Comparison of ENCODE assay signal across 12 mouse cellular contexts in the genomic region with DNA sequence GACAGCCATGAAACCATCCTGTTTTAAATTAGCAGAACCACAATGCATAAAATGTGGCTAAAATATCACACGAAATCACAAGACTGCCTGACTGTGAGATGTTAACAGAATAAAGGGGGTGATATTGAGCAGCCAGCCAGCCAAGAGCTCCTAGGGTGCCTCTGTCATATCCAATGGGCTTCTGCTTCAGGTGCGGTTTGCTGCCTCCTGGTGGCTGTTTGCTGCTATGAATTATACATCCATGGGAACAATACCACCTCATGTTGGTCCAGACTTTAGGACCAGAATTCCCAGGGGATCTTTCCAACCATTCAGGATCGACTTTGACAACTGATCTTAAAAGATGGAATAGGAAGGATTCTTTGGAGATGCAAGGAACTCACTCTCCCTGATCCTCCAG. TPM values are rescaled to one million over a fixed set of nuclear protein-coding genes. Genes with fewer than 3 reads are reported as not detected.
DNase-seq lines count a peak whose midpoint lies in the region; TF ChIP-seq lines count a peak whose summit lies in the region.
"Had no signal": no experiment of that assay in that cellular context is flagged by ENCODE, and none has a peak within 500 bp of the region (broad histone marks: within the 10 kb centered on the region; RNA-seq: fewer than 3 reads in every experiment).

No protein-coding gene starts in this region.

- peak; percentile 11 for TF ChIP-seq RAD21 in MEL (IDR thresholded peaks at IDR 0.05; ENCODE audit: low read depth, low read length)

- H3K9me3 ChIP-seq in MEL (replicated peaks; ENCODE audit: insufficient read depth, low read length), result no peaks in the 10 kb centered on the region
- H3K9me3 ChIP-seq: liver, embryonic 13.5 days; stomach, embryonic 15.5 days had no signal

- peak; percentile 2 to 5 for DNase-seq in heart, postnatal 10 days
- no peak for DNase-seq in heart, adult 8-10 months (ENCODE audit: low spot score)
- DNase-seq in A20 (ENCODE audit: low read depth, low spot score) (peak; percentile 50), MEL (ENCODE audit: low read depth, low spot score) (peak; percentile 43)
- peak; percentile 23 for DNase-seq in lung, postnatal 36 days
- DNase-seq in adrenal gland, postnatal 36 days, result no peak
- no peak for DNase-seq in urinary bladder, postnatal 4 days (ENCODE audit: low spot score in 2 of 2)
- DNase-seq in right cerebral cortex, adult 18-20 months, result no peak
- DNase-seq: kidney, adult 8-10 months; liver, embryonic 13.5 days; midbrain, embryonic 14.5 days had no signal

- no peak overlapping the region for H3K9ac ChIP-seq in MEL (ENCODE audit: control insufficient read depth, low read depth, low read length, poor library complexity, severe bottlenecking)
- H3K9ac ChIP-seq: liver, embryonic 13.5 days; stomach, embryonic 15.5 days had no signal

- TF ChIP-seq EP300 in MEL (IDR thresholded peaks at IDR 0.05; ENCODE audit: low read depth in 1 of 2, low read length in 2 of 2), result no peak

- peak; percentile 58 to 64 (median 61) for TF ChIP-seq CTCF in MEL (IDR thresholded peaks at IDR 0.05 in 2 of 3, conservative IDR thresholded peaks at IDR 0.05 in 1 of 3; ENCODE audit: control insufficient read depth in 1 of 3, insufficient read depth in 1 of 3, low read depth in 2 of 3, low read length in 3 of 3, poor library complexity in 1 of 3, severe bottlenecking in 1 of 3)

- no peak overlapping the region for H3K27ac ChIP-seq in MEL (ENCODE audit: control insufficient read depth, low read depth, low read length)
- H3K27ac ChIP-seq: liver, embryonic 13.5 days; stomach, embryonic 15.5 days had no signal

- no peaks in the 10 kb centered on the region for H3K27me3 ChIP-seq in MEL (ENCODE audit: control insufficient read depth in 1 of 2, insufficient read depth in 2 of 2, low read length in 2 of 2)
- H3K27me3 ChIP-seq: liver, embryonic 13.5 days; stomach, embryonic 15.5 days had no signal

- no peaks in the 10 kb centered on the region for H3K79me2 ChIP-seq in MEL (ENCODE audit: control insufficient read depth, insufficient read depth, low read length, poor library complexity)

- no peak for TF ChIP-seq POLR2A in MEL (IDR thresholded peaks at IDR 0.05; ENCODE audit: control insufficient read depth in 1 of 2, insufficient read depth in 1 of 2, low read depth in 1 of 2, low read length in 2 of 2, poor library complexity in 1 of 2)

- intact Hi-C loops in heart, postnatal 10 days (cut with DNase I), result no loop called here

- no peaks in the 10 kb centered on the region for H3K4me1 ChIP-seq in MEL (ENCODE audit: control insufficient read depth in 1 of 2, insufficient read depth in 2 of 2, low read length in 2 of 2)
- H3K4me1 ChIP-seq: liver, embryonic 13.5 days; stomach, embryonic 15.5 days had no signal

- H3K4me3 ChIP-seq in MEL (ENCODE audit: control insufficient read depth in 1 of 2, insufficient read depth in 1 of 2, low read depth in 2 of 2, low read length in 2 of 2), result no peak overlapping the region
- H3K4me3 ChIP-seq: liver, embryonic 13.5 days; stomach, embryonic 15.5 days had no signal

- H3K36me3 ChIP-seq in MEL (ENCODE audit: control insufficient read depth in 1 of 2, insufficient read depth in 2 of 2, low read length in 2 of 2), result no peaks in the 10 kb centered on the region
- H3K36me3 ChIP-seq: liver, embryonic 13.5 days; stomach, embryonic 15.5 days had no signal

TF ChIP-seq in MEL, 35 proteins besides CTCF, POLR2A, EP300 and RAD21:
- TF ChIP-seq MAFK (IDR thresholded peaks at IDR 0.05; ENCODE audit: borderline replicate concordance, low read depth, low read length) (no peak), ZC3H11A (IDR thresholded peaks at IDR 0.05; ENCODE audit: low read depth, low read length) (peak; percentile 18; the same call in 1 of the 2 replicates), SMC3 (IDR thresholded peaks at IDR 0.05; ENCODE audit: low read depth, low read length) (peak; percentile 62)

RNA-seq across cellular contexts. Expression of a gene that starts 27.3 kb away (rescaled TPM):
- total RNA-seq in heart, postnatal 10 days (2021), result 10 to 100 TPM; 20.1 to 20.5 TPM
- total RNA-seq in heart, adult 8-10 months (2022), result 10 to 100 TPM; 17.0 to 19.1 (median 17.5) TPM
- 13.7 and 17.7 TPM in 2 replicates for total RNA-seq in MEL (2012; rRNA removed)
- polyA plus RNA-seq in MEL (2012; ENCODE audit: insufficient read depth in 1 of 2, insufficient read length in 2 of 2, low read depth in 1 of 2, low replicate concordance in 2 of 2, missing spikeins in 1 of 2), result 10 to 100 TPM in 1 of 2 experiments, not detected in 1; 15.5 TPM
- 10 to 100 TPM; 20.9 to 24.6 TPM for total RNA-seq in adrenal gland, postnatal 36 days (2021)

Comparison
In these comparisons a context has a peak if more than half of its experiments do, and no peak if none do; other contexts are left out.
1. DNase-seq: peak in heart, postnatal 10 days (2 of 2), A20 (single experiment), MEL (single experiment) and lung, postnatal 36 days (single experiment); none in heart, adult 8-10 months (single experiment), adrenal gland, postnatal 36 days (0 of 2), urinary bladder, postnatal 4 days (0 of 2) and right cerebral cortex, adult 18-20 months (single experiment).